Mouse (Mus musculus): ENCODE measurements around the gene Pitx1.
A peak's percentile ranks its signal among the peaks of the same experiment; 100 is the strongest.

Pitx1 gene

GRCm38 (mm10) chr13:55830833-55831721 is 4.9 kb downstream of the Pitx1 start:
- no peak for DNase-seq (ENCODE audit: low read depth)

DNA sequence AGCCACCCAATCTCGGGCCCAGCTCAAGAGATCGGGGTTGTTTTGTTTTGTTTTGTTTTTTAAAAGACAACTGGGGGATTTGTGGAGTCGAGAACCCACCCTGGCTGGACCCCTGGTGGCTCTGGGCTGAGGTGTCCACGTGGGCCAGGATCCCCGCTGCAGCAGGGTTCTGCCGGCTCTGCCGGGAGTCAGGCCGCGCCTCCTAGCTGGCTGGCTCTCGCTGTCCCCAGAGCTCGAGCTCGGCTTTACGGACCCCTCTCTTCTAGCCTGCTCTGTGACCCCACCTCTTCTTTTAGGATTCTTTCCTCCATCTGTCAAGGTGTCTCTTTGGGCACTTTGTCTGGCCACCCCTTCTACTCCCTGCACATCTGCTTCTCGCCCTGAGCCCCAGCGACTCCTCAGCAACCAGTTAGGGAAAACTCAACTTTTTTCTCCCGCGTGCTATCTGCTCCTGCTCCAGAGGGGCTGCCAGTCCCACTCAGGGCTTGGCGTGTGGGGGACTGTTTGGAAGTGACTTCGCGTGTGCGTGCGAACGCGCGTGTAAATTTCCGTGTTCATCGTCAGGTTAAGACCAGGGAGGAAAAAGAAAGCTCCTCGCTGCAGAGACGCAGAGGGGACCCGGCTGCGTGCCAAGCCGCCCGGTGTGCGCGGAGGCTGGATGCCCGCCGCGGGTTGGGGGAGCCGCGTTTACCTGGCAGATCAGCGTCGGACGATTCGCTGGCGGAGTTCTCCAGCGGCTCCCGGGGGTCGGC is 5.7 kb downstream of the Pitx1 start:
- DNase-seq (ENCODE audit: low read depth): no peak

- DNase-seq (ENCODE audit: low read depth): no peak
Observed at GRCm38 (mm10) chr13:55829018-55829655, 6.9 kb downstream of the Pitx1 start.

DNA sequence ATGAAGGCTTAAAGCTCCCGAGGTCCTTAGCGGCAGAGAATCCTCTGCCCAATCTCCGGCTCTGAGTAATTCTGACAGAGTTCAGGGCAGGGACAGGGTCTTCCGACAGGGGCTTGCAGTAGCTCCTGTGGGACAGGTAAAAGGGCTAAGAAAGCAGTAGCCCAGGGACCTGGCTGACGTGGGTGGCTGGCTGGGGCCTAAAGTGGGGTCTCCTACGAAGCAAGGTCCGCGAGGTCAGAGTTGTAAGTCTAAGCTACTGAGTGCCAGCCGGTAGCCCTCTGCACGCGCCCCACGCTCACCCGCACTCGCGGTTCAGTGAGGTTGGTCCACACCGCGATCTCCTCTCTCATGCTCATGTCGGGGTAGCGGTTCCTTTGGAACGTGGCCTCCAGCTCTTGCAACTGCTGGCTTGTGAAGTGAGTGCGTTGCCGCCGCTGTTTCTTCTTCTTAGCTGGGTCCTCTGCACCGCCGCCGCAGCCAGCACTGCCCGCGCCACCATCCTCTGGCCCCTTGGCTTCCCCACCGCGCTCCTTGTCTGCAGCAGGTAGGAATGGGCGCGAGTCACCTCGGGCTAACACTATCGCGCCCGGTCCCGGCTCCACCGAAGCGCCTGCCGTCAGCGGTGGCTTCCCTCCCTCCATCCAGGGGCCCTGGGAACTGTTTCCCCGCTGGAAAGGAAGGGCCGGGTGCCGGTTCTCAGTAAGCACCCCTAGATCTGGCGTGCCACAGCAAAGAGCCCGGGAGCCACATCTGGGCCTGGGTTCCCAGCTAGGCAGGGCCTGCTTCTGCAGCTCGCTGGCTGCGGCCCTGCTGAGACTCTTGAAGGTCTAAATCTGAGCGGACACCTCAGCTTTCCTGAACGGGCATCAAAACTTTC is 7.6 kb downstream of the Pitx1 start:
- DNase-seq (ENCODE audit: low read depth): no peak

DNA sequence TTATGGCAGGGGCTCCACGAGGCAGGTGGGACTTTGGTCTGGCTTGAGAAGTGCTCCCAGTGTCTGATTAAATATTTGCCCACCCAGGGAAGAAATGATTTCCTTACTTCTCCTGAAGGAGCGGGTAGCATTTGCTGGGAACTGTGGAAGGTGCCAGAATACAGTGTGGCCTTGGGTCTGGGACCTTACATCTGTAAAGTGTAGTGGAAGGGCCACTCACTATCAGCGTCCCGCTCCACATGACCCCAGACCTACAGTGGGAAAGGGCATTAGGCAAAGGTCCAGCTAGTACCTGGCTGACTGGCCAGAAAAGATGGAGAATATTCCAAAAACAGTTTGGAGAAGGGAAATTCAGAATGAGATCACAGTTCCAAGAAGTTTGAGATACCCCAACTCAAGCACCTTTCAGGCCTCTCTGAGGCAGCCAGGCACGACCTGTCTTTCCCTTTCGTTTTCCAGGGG is 8.3 kb downstream of the Pitx1 start:
- DNase-seq (ENCODE audit: low read depth): no peak

DNA sequence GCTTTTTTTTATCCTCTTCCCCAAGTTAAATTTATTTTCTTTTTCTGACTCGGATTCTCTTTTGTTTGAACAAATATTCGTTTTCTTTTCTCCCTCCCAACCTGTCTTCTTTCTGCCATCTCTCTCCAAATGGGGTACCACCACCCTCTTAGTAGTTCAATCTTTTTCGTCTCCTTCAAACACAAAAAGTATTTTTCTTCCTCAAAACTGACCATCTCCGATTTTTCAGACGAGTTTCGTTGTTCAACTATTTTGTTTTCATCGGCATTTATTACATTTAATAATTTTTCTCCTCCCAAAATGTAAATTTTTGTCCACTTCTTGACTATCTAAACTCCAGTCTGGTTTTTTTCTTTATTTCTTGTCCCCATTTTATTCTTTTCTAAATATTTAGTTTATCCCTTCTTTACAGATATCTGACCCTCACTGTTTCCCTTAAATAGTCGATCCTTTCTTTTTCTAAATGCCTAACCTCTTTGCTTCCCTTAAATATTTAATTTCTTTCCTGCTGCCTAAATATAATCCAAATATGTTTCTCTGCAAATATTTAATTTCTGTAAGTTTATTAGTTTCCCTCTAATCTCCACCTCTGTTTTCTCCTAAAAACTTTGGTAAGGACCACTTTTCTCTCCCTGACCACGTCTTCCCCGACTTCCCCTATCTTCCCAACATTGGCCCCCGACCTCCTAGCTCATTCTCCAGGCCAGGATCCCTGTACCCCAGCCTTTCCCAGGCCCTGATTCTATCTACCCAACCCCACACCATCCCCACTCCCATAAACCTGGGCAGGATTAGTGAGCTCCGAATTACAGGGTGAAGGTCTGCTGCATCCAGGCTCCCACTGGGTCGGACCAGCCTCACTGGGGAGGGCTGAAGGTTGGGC is 9.0 kb downstream of the Pitx1 start:
- DNase-seq (ENCODE audit: low read depth): no peak

DNA sequence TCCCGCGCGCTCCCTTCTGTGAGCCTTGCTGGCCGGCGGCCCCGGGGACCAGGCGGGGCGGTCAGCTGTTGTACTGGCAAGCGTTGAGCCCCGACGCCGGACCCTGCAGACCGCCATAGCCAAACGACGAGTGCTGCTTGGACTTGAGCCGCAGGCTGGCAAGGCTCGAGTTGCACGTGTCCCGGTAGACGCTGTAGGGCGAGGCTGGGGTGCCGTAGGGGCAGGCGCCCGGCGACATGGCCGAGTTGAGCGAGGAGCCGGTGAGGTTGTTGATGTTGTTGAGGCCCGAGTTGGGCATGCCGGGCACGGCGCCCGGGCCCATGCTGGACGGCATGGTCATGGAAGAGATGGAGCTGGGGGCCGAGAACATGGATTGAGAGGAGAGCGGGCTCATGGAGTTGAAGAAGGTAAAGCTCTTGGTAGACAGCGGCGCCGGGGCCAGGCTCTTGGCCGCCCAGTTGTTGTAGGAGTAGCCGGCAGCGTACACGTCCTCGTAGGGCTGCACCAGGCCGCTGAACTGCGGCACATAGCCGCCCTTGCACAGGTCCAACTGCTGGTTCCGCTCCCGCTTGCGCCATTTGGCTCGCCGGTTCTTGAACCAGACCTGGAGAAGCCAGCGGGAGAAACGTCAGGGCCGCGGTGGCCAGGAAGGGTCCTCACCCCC is 9.9 kb downstream of the Pitx1 start:
- no peak for DNase-seq (ENCODE audit: low read depth)

- DNase-seq (ENCODE audit: low read depth): no peak
Observed at GRCm38 (mm10) chr13:55825245-55825681, 10.7 kb downstream of the Pitx1 start.

- DNase-seq (ENCODE audit: low read depth): peak; percentile 14
Observed at GRCm38 (mm10) chr13:55824151-55824945, 11.6 kb downstream of the Pitx1 start.

DNA sequence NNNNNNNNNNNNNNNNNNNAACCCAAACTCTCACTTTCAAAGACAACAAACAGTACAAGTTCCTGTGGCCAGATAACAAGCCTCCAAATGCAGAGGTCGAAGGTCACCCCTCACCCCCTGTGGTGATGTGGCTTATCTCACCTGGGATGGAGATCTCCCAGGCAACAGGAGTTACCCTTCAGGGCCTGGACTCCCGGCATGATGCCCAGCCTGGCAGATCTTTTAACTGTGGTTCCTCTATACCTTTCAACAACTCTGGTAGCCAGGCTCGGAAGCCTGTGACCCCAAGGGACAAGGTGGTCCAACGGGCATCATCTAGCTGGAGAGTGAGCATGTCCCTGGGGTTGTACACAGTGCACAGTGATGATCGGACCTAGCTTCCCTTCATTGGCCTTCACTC is 13.5 kb downstream of the Pitx1 start:
- DNase-seq (ENCODE audit: low read depth): no peak

- no peak for DNase-seq (ENCODE audit: low read depth)
Observed at GRCm38 (mm10) chr13:55814834-55815233, 21.2 kb downstream of the Pitx1 start.

GRCm38 (mm10) chr13:55813490-55814016 is 22.4 kb downstream of the Pitx1 start:
- DNase-seq (ENCODE audit: low read depth): no peak

DNA sequence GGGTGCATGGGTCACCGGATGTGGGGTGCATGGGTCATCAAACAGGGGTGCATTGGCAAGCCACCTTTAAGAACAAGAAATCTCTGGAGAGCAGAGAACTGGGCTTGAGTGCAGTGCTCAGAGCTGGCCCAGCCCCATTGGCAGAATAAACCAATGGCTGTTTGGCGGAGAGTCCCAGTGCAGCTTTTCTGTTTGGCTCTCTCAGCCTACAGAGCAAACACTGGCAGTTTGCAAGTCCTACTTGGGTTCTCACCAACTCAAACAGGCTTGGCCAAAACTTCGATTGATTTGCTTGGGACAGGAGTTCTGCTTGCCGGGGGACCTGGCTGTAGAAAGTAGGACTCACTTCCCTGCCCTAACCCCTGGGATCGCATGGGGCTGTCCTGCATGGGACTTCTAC is 25.0 kb downstream of the Pitx1 start:
- DNase-seq (ENCODE audit: low read depth): no peak

- no peak for DNase-seq (ENCODE audit: low read depth)
Observed at GRCm38 (mm10) chr13:55809707-55810106, 26.3 kb downstream of the Pitx1 start.

DNA sequence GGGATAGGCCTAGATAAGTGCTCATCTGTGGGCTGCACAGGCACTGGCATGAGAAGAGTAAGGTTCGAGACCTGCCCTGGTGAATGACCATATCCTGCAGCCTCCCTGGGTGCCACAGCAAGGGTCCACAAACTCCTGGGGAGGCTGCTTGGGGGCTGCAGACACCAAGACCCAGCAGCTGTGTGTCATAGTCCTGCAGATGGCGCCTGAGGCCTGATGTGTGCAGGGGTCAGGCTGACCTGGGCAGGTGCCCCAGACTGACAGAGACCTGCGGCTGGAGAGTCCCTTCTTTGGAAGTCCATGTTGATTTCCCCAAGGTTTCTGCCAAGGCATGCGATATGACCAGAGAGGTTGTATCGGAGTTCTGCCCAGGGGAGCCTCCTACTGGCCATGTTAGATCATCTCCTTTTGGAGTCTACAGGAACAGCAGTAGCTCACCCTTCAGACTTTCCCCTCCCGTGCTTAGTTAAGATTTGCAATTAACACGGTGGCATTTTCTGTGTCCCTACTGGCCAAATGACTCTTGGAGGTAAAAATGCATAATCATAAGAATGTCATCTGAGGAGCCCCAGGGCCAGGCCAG is 26.9 kb downstream of the Pitx1 start:
- no peak for DNase-seq (ENCODE audit: low read depth)

DNA sequence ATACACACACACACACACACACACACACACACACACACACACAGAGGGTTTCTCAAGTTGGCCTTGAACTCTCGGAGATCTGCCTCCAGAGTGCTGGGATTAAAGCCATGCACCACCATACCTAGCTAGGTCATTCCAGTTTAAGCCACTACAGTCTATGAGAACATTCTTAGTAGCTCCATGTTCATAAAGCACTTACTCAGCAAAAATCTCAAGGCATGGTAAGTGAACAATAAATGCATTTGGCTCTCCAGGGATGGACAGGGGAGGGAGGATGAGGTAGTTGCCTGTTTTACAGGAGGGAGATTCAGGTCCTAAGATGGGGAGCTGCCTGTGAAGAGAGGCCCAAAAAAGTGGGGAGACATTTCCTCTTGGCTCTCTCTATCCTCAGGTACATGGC is 32.0 kb downstream of the Pitx1 start:
- no peak for DNase-seq (ENCODE audit: low read depth)

- no peak for DNase-seq (ENCODE audit: low read depth)
Observed at GRCm38 (mm10) chr13:55801246-55801645, 34.7 kb downstream of the Pitx1 start.

DNA sequence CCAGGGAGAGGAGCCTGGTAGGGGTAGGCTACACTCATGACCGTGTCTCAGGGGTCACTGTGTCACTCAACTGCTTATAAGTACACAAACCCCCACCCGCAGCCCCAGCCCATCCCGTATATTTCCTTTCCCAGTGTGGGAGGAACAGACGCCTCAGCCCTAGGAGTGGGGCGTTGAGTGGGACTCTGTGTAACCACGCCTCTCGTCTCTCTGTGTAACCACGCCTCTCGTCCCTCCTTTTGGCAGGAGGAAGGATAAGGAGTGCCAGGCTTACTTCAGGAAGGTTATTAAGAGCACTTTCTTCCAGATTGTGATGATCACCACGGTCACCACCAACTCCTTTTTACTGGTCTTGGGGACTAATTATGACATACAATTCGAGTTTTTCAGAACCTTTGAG is 49.9 kb downstream of the Pitx1 start:
- DNase-seq (ENCODE audit: low read depth): no peak

- DNase-seq (ENCODE audit: low read depth): no peak
Observed at GRCm38 (mm10) chr13:55784268-55784667, 51.7 kb downstream of the Pitx1 start, which contains the start of gene Catsper3. Gene Catsper3, plus strand, starts transcription at chr13:55784568.

Data from NIH3T3 (cell line).